Mouse (Mus musculus): Measurements from ENCODE around the gene Dhx15. TPM values are rescaled to one million over a fixed set of nuclear protein-coding genes. Genes with fewer than 3 reads are reported as not detected.

Dhx15 gene
- polyA plus RNA-seq, 1 experiment from 2014 or later = 62.6 TPM

DNA sequence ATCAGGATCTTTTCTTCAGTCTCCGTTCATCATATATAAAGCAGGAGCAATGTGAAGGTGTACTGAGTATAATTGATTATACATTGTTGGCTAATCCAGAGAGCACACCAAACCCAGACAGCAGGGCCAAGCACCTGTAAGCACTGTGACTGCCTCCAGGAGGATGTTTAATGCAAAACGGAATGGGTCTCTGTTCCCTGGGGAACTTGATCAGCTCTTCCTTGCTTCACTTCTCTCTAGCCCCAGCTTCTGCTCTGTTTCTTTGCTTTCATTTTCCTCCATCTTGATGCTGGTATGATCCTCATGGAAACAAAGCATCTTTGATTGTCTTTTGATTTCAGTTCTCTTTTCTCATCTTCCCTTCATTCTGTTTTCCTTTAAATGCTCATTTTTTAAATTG, 42.3 kb upstream of the Dhx15 start:
- Histone ChIP-seq H3K9ac (replicated peaks; ENCODE audit: low read depth) (no peak overlapping the region), H3K36me3 (ENCODE audit: insufficient read depth, low read length) (no peaks in the 10 kb centered on the region), H3K4me1 (ENCODE audit: insufficient read depth, low read depth, low read length) (no peaks in the 10 kb centered on the region), H3K4me2 (replicated peaks; ENCODE audit: low read depth, low read length) (no peak overlapping the region), H3K27ac (ENCODE audit: low read length) (no peak overlapping the region), H3K9me3 (ENCODE audit: low read length) (no peaks in the 10 kb centered on the region), H3K27me3 (replicated peaks; ENCODE audit: insufficient read depth, low read length) (no peaks in the 10 kb centered on the region), H3K4me3 (ENCODE audit: low read depth, low read length) (no peak overlapping the region)
- 67% methylated on average over 2 of the region's 2 CpGs for WGBS
- ATAC-seq (no peak), DNase-seq (ENCODE audit: low spot score) (no peak)
- TF ChIP-seq EP300 (IDR thresholded peaks at IDR 0.05) (no peak), CTCF (IDR thresholded peaks at IDR 0.05) (no peak)

DNA sequence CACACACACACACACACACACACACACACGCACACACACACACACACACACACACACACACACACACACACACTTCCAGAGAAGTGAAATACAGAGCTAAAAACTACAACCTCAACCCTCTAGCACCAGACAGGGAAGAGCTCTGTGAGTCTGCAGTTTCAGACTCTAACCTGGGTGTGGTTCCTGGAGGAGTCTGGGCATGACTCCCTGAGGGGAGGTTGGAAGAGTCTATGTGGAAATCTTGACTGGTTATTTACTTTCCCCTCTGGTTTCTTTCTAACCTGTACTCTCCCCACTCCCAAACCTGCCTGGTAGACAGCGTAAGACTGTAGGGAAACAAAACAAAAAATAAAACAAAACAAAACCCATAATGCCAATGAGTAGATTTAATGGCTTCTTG, 41.9 kb upstream of the Dhx15 start:
- ATAC-seq (no peak), DNase-seq (ENCODE audit: low spot score) (no peak)
- H3K4me2 ChIP-seq (replicated peaks; ENCODE audit: low read depth, low read length) = no peak overlapping the region
- H3K4me1 ChIP-seq (ENCODE audit: insufficient read depth, low read depth, low read length) = no peaks in the 10 kb centered on the region
- no peaks in the 10 kb centered on the region for H3K9me3 ChIP-seq (ENCODE audit: low read length)
- no peak for TF ChIP-seq EP300 (IDR thresholded peaks at IDR 0.05)
- no peak for TF ChIP-seq CTCF (IDR thresholded peaks at IDR 0.05)
- no peaks in the 10 kb centered on the region for H3K27me3 ChIP-seq (replicated peaks; ENCODE audit: insufficient read depth, low read length)
- no peak overlapping the region for H3K27ac ChIP-seq (ENCODE audit: low read length)
- no peaks in the 10 kb centered on the region for H3K36me3 ChIP-seq (ENCODE audit: insufficient read depth, low read length)
- H3K9ac ChIP-seq (replicated peaks; ENCODE audit: low read depth) = no peak overlapping the region
- 92% methylated on average over 1 of the region's 2 CpGs for WGBS
- no peak overlapping the region for H3K4me3 ChIP-seq (ENCODE audit: low read depth, low read length)

DNA sequence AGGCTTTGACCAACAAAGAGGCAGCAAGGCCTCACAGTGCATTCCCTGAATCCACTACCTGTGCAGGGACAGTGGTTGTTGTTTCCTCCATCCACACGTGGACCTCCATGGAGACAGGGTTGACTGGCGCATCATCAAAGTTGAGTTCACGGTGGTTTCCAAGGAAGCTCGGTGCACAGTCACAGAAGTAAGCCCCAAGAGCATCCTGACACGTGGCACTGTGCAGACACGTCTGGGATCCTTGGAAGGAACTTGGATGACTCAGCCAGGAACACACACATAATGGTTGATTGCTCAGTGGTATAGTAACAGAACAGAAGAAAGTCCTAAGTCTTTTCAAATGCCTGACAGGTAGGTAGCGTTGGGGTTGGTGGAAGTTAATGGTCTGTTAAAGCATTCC, 40.2 kb upstream of the Dhx15 start:
- H3K4me1 ChIP-seq (ENCODE audit: insufficient read depth, low read depth, low read length) = no peaks in the 10 kb centered on the region
- no peaks in the 10 kb centered on the region for H3K27me3 ChIP-seq (replicated peaks; ENCODE audit: insufficient read depth, low read length)
- H3K4me2 ChIP-seq (replicated peaks; ENCODE audit: low read depth, low read length) = no peak overlapping the region
- no peak overlapping the region for H3K9ac ChIP-seq (replicated peaks; ENCODE audit: low read depth)
- WGBS = 85% methylated on average over 7 of the region's 7 CpGs
- H3K36me3 ChIP-seq (ENCODE audit: insufficient read depth, low read length) = no peaks in the 10 kb centered on the region
- ATAC-seq (no peak), DNase-seq (ENCODE audit: low spot score) (no peak)
- no peak overlapping the region for H3K27ac ChIP-seq (ENCODE audit: low read length)
- no peak overlapping the region for H3K4me3 ChIP-seq (ENCODE audit: low read depth, low read length)
- TF ChIP-seq CTCF (IDR thresholded peaks at IDR 0.05) = no peak
- TF ChIP-seq EP300 (IDR thresholded peaks at IDR 0.05) = no peak
- H3K9me3 ChIP-seq (ENCODE audit: low read length) = no peaks in the 10 kb centered on the region

DNA sequence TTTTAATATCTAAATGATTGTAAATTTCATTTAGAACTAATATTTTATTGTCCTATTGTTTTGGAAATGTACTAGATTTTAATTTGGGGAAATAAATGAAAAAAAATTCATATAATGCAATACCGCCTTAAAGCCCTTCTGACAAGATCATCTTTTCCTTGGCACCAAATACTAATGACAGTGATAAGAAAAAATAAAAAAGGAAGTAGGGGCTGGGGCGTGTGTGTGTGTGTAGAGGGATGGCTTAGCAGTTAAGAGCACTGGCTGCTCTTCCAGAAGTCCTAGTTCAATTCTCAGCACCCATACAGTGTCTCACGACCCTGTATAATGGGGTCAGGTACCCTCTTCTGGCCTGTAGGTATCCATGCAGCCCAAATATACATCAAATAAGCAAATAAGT, 36.4 kb upstream of the Dhx15 start:
- no peaks in the 10 kb centered on the region for H3K4me1 ChIP-seq (ENCODE audit: insufficient read depth, low read depth, low read length)
- 56% methylated on average over 3 of the region's 3 CpGs for WGBS

DNA sequence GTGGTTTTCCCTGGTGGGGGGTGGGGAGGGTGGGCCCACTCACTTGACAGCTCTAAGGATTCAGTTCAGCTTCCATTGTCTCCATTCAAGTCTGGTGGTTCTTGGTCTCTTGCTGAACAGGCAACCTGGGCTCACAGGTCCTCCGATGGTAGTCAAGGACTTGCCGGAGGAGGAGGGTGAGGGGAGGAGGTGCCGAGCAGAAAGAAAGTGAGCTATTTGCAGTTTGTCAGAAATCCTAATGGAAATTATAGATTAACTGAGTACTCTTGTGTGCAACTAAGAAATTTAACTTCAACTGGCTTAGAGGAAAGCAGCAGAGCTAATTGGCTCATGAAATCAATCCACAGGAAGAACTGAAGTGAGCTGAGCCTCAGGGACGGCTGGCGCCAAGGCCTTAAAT, 31.3 kb upstream of the Dhx15 start:
- Histone ChIP-seq H3K27ac (ENCODE audit: low read length) (no peak overlapping the region), H3K9me3 (ENCODE audit: low read length) (no peaks in the 10 kb centered on the region), H3K4me2 (replicated peaks; ENCODE audit: low read depth, low read length) (no peak overlapping the region), H3K9ac (replicated peaks; ENCODE audit: low read depth) (no peak overlapping the region), H3K4me3 (ENCODE audit: low read depth, low read length) (no peak overlapping the region), H3K4me1 (ENCODE audit: insufficient read depth, low read depth, low read length) (no peaks in the 10 kb centered on the region), H3K36me3 (ENCODE audit: insufficient read depth, low read length) (no peaks in the 10 kb centered on the region), H3K27me3 (replicated peaks; ENCODE audit: insufficient read depth, low read length) (no peaks in the 10 kb centered on the region)
- 71% methylated on average over 5 of the region's 5 CpGs for WGBS
- DNase-seq (ENCODE audit: low spot score) = no peak
- ATAC-seq = no peak
- TF ChIP-seq EP300 (IDR thresholded peaks at IDR 0.05) (no peak), CTCF (IDR thresholded peaks at IDR 0.05) (no peak)

More for the DNA sequence above, 36.4 kb upstream of the Dhx15 start:
- no peak overlapping the region for H3K4me3 ChIP-seq (ENCODE audit: low read depth, low read length)
- no peaks in the 10 kb centered on the region for H3K9me3 ChIP-seq (ENCODE audit: low read length)
- H3K4me2 ChIP-seq (replicated peaks; ENCODE audit: low read depth, low read length) = no peak overlapping the region
- TF ChIP-seq CTCF (IDR thresholded peaks at IDR 0.05) (no peak), EP300 (IDR thresholded peaks at IDR 0.05) (no peak)
- DNase-seq (ENCODE audit: low spot score) = no peak
- H3K27me3 ChIP-seq (replicated peaks; ENCODE audit: insufficient read depth, low read length) = no peaks in the 10 kb centered on the region
- H3K9ac ChIP-seq (replicated peaks; ENCODE audit: low read depth) = no peak overlapping the region
- H3K36me3 ChIP-seq (ENCODE audit: insufficient read depth, low read length) = no peaks in the 10 kb centered on the region
- H3K27ac ChIP-seq (ENCODE audit: low read length) = no peak overlapping the region
- ATAC-seq = no peak

DNA sequence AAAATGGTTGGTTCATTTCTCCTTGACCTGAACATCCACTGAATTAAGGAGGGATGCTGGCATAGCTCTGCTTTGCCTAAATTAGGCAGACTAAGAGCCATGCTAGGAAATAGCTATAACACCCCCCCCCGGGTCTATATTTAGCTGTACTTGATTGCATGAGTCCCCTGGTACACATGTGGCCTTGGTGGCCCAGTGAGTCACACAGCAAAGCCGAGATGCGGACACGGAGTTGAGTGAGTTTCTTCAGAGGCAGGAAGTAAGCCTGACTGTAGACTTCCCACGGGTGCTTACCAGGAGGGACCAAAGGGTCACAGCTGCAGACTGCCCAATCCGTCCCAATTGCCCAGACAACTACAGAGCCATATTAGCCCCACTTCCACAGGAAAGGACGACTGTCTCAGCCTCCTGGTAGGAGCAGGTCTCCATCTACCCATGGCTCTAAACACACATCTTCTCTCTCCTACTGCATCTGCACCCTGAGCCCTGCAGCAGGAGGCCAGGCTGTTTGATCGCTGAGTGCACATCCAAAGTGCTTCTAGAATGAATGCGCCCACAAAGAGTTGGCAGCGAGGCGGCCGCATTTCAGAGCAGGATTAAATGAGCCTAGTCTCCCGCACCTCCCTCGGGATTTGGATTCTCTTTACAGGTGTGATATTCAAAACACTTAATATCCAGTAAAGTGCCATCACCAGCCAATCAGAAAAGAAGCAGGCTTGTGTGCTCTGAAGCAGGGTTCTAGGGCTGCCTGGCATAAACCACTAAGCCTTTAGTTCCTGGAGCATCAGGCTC, 29.9 kb upstream of the Dhx15 start:
- WGBS = 59% methylated on average over 14 of the region's 14 CpGs
- no peak for DNase-seq (ENCODE audit: low spot score)
- Histone ChIP-seq H3K4me1 (ENCODE audit: insufficient read depth, low read depth, low read length) (no peaks in the 10 kb centered on the region), H3K4me3 (ENCODE audit: low read depth, low read length) (no peak overlapping the region), H3K9ac (replicated peaks; ENCODE audit: low read depth) (no peak overlapping the region), H3K36me3 (ENCODE audit: insufficient read depth, low read length) (no peaks in the 10 kb centered on the region), H3K27me3 (replicated peaks; ENCODE audit: insufficient read depth, low read length) (no peaks in the 10 kb centered on the region), H3K27ac (ENCODE audit: low read length) (no peak overlapping the region), H3K4me2 (replicated peaks; ENCODE audit: low read depth, low read length) (no peak overlapping the region), H3K9me3 (ENCODE audit: low read length) (no peaks in the 10 kb centered on the region)
- ATAC-seq = no peak; the same call in 1 of the 2 replicates
- TF ChIP-seq EP300 (IDR thresholded peaks at IDR 0.05) (no peak), CTCF (IDR thresholded peaks at IDR 0.05) (no peak)

Data from lung, postnatal 0 days (tissue).